Mouse (Mus musculus): ENCODE measurements around the gene Smpd2. TPM values are rescaled to one million over a fixed set of nuclear protein-coding genes. Genes with fewer than 3 reads are reported as not detected.

The Smpd2 gene
- 1.6 TPM for polyA plus RNA-seq (2014; fragmentation: Illumina TruSeq; extraction: RNeasy Lipid Tissue Mini Kit (QIAGEN cat#74804); ENCODE audit: low read depth, low replicate concordance)

DNA sequence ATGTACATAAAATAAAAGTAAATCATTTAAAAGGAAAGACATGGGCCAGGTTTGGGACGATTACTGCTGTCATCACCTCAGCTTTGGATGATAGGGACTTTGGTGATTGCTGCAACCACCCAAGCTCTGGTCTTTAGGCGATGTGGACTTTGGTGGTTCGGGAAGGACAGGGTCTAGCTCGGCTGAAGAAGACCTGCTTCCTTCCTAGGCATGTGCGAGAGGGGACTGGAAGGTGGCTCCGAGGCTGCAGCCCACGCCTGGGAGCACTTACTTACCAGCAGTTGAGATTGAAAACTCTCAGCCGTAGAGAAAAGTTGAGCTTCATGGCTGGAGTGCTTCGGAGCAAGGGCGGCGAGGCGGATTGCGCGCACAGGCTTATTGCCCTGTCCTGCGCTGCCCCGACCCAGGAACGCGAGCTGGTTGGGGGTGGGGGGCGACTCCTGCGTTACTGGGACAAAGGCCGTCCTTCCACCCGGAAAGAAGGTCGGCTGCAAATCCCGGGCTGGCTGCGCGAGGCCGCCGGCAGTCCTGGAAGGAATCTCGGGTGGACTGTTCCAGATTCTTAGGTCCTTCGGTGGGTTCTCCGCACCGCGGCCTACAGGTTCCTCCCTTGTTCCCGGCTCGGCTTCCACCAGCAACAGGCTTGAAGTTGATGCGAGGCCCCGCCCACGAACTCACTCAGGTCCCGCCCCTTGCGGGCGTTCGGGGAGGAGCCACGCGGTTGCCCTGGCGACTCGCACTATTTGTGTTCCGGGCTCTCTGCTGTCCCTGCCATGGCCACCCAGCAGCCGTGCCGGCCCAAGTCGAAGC, at the start of gene Smpd2, which contains the start of gene Ppil6:
Gene Smpd2, minus strand, starts transcription at position 662 of the 810 bp plus-strand sequence.
Gene Ppil6, plus strand, starts transcription at position 732 of the 810 bp plus-strand sequence.

GRCm38 (mm10) chr10:41518981-41519618, 28.9 kb upstream of the Smpd2 start, which contains the start of gene Cd164:
Gene Cd164 (plus strand): TSS chr10:41519414.

GRCm38 (mm10) chr10:41476171-41477017, 13.8 kb downstream of the Smpd2 start, which contains the start of gene Mical1:
Gene Mical1 (plus strand): TSS chr10:41476314.

GRCm38 (mm10) chr10:41450137-41450670, 40.0 kb downstream of the Smpd2 start, which contains the start of gene Zbtb24:
Gene Zbtb24 (plus strand): TSS chr10:41450383.

Other genes with a start within 250 kb of the Smpd2 start
- 16.8 TPM for gene Fig4, start 187.1 kb downstream of the Smpd2 start, polyA plus RNA-seq (2014; fragmentation: Illumina TruSeq; extraction: RNeasy Lipid Tissue Mini Kit (QIAGEN cat#74804); ENCODE audit: low read depth, low replicate concordance)
- gene Ak9, start 186.4 kb downstream of the Smpd2 start, polyA plus RNA-seq (2014; fragmentation: Illumina TruSeq; extraction: RNeasy Lipid Tissue Mini Kit (QIAGEN cat#74804); ENCODE audit: low read depth, low replicate concordance), result 58.1 TPM
- gene Zbtb24, start 40.0 kb downstream of the Smpd2 start, polyA plus RNA-seq (2014; fragmentation: Illumina TruSeq; extraction: RNeasy Lipid Tissue Mini Kit (QIAGEN cat#74804); ENCODE audit: low read depth, low replicate concordance), result 6.5 TPM
- 0.36 TPM for gene Mical1, start 14.1 kb downstream of the Smpd2 start, polyA plus RNA-seq (2014; fragmentation: Illumina TruSeq; extraction: RNeasy Lipid Tissue Mini Kit (QIAGEN cat#74804); ENCODE audit: low read depth, low replicate concordance)
- 119 TPM for gene Ppil6, start 70 bp upstream of the Smpd2 start, polyA plus RNA-seq (2014; fragmentation: Illumina TruSeq; extraction: RNeasy Lipid Tissue Mini Kit (QIAGEN cat#74804); ENCODE audit: low read depth, low replicate concordance)
- 429 TPM for gene Cd164, start 29.0 kb upstream of the Smpd2 start, polyA plus RNA-seq (2014; fragmentation: Illumina TruSeq; extraction: RNeasy Lipid Tissue Mini Kit (QIAGEN cat#74804); ENCODE audit: low read depth, low replicate concordance)
- gene Ccdc162, start 226.3 kb upstream of the Smpd2 start, polyA plus RNA-seq (2014; fragmentation: Illumina TruSeq; extraction: RNeasy Lipid Tissue Mini Kit (QIAGEN cat#74804); ENCODE audit: low read depth, low replicate concordance), result 1.1 TPM

Data from testis, adult 10 weeks (tissue).